Mouse (Mus musculus) bone marrow macrophage, adult 2 months (primary cell): ENCODE measurements around the gene Mnat1. TPM values are rescaled to one million over a fixed set of nuclear protein-coding genes. Genes with fewer than 3 reads are reported as not detected.

Experiments used
- H3K27ac ChIP-seq: 2 replicates; pipeline ENCODE4 v1.5.1; 2012; ENCODE audit warnings: low read depth, low read length; ENCODE audit not compliant: insufficient read depth
- H3K4me1 ChIP-seq: 2 replicates; pipeline ENCODE4 v1.6.1; 2012; ENCODE audit warnings: low read length; ENCODE audit not compliant: control insufficient read depth, insufficient read depth
- H3K4me3 ChIP-seq: 2 replicates; pipeline ENCODE4 v1.5.1; 2012; ENCODE audit warnings: mild to moderate bottlenecking, low read length, moderate library complexity; ENCODE audit not compliant: insufficient read depth
- CTCF ChIP-seq: IDR thresholded peaks from 2 replicates; pipeline ENCODE4 v1.5.1; 2012; ENCODE audit warnings: low read depth, mild to moderate bottlenecking, low read length, moderate library complexity
- POLR2A ChIP-seq: IDR thresholded peaks from 2 replicates; pipeline ENCODE4 v1.6.1; 2012; ENCODE audit warnings: mild to moderate bottlenecking, low read depth, low read length, borderline replicate concordance
- polyA plus RNA-seq: library from polyadenylated mRNA; stranded (reverse); fragments of >200 nt; gene quantifications from 2 replicates; pipeline ENCODE4 v1.2.4, GENCODE M21; 2012; ENCODE audit not compliant: missing spikeins, insufficient read depth, insufficient read length

Gene Mnat1
- polyA plus RNA-seq, 1 experiment, result 20.7 TPM

DNA sequence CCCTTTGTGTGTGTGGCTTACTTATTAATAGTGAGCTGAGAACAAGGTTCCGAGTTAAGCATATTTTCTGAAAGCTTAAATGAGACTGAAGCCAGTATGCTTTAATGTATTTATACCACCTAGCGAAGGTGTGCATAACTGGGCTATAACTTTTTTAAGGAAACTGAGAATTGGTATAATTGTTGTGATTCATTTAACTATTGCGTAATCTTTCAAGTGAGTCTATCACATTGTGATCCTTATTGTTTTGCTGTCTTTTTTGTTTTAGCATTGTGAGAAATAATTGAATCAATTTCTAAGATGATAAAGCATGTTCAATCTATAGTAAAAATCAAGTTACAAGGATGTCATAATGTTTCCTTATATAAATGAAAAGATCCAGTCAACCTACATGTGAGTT lies 104.9 kb downstream of the Mnat1 start:
- Histone ChIP-seq H3K4me1 (peaks cover 9% of the 10 kb centered on the region), H3K27ac (no peak overlapping the region), H3K4me3 (no peak overlapping the region)
- no peak for TF ChIP-seq POLR2A
- TF ChIP-seq CTCF, result no peak

DNA sequence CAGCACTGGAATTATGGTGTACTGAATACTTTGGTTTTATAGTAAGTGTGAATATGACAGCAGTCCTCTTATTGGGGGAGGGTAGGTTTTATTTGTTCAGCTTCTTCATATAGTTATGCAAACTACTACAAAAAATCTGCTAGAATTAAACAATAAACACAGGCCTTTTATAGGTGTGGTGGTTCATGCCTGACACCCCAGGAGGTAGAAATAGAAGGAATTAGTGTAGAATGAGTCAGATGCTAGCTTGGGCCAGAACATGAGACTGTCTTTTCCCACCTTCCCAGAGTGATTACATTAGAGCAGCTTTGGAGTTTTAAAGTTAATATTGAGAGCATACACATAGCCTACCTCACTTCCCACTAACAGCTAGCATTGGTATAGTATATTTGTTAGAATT lies 106.7 kb downstream of the Mnat1 start:
- Histone ChIP-seq H3K4me1 (peaks cover 9% of the 10 kb centered on the region), H3K27ac (no peak overlapping the region), H3K4me3 (no peak overlapping the region)
- no peak for TF ChIP-seq CTCF
- no peak for TF ChIP-seq POLR2A

- Histone ChIP-seq H3K4me3 (no peak overlapping the region), H3K4me1 (peaks cover 9% of the 10 kb centered on the region), H3K27ac (no peak overlapping the region)
- TF ChIP-seq POLR2A (no peak), CTCF (no peak)
These were observed 108.0 kb downstream of the Mnat1 start for GRCm38 (mm10) chr12:73231552-73231951.

GRCm38 (mm10) chr12:73232586-73232985 lies 109.1 kb downstream of the Mnat1 start:
- no peak overlapping the region for H3K27ac ChIP-seq
- TF ChIP-seq POLR2A (no peak), CTCF (no peak)
- H3K4me3 ChIP-seq, result no peak overlapping the region
- H3K4me1 ChIP-seq, result peaks cover 9% of the 10 kb centered on the region

DNA sequence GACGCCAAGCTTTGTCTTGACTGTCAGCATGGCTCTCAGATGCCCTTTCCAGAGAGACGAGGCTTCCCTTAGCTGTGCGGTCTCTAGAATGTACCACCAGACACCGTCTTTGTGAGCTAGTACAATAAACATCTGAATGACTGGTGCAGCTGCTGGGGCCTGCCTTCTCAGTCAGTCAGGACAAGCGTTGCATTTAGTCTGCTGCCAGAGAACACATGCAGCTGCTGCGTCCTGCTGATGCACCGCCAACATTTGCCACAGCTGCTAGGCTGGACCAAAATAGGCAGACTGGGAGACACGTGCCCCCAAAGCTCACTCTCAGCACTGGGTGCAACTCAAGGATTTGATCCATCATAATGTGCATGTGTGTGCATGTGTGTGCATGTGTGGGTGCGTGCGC lies 118.4 kb downstream of the Mnat1 start:
- Histone ChIP-seq H3K4me3 (no peak overlapping the region), H3K4me1 (peaks cover under 1% of the 10 kb centered on the region; the same call in 1 of the 2 replicates), H3K27ac (no peak overlapping the region)
- TF ChIP-seq CTCF (no peak), POLR2A (no peak)

GRCm38 (mm10) chr12:73245687-73246086 lies 122.2 kb downstream of the Mnat1 start:
- Histone ChIP-seq H3K27ac (no peak overlapping the region), H3K4me1 (peaks cover 4% of the 10 kb centered on the region), H3K4me3 (no peak overlapping the region)
- TF ChIP-seq POLR2A (no peak), CTCF (no peak)

- no peak overlapping the region for H3K27ac ChIP-seq
- TF ChIP-seq CTCF (no peak), POLR2A (no peak)
- no peak overlapping the region for H3K4me3 ChIP-seq
- H3K4me1 ChIP-seq, result no peaks in the 10 kb centered on the region
These were observed 131.5 kb downstream of the Mnat1 start for GRCm38 (mm10) chr12:73255006-73255405.

DNA sequence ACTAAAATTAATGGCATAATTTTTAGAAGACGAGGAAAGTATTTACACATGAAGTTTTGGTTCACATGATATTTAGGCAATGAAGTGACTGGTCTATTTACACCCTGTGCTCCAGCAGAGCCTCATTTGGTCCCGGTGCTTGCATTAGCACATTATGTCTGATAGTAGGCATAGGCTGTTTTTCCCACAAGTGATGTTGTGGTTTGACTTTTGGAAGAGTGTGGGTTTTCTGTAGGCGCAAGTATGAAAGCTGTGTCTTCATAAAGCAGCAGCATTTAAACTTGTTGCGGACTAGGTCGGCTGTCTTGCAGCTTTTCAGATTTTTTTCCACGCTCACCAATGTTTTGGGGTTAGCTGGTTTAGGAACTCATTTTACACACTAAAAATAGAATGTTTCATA lies 135.8 kb downstream of the Mnat1 start:
- H3K4me3 ChIP-seq, result no peak overlapping the region
- no peak for TF ChIP-seq CTCF
- TF ChIP-seq POLR2A, result no peak

GRCm38 (mm10) chr12:73260339-73260738 lies 136.8 kb downstream of the Mnat1 start:
- no peaks in the 10 kb centered on the region for H3K4me1 ChIP-seq
- no peak for TF ChIP-seq POLR2A
- TF ChIP-seq CTCF, result no peak
- H3K27ac ChIP-seq, result no peak overlapping the region
- no peak overlapping the region for H3K4me3 ChIP-seq

More for the DNA sequence above, 135.8 kb downstream of the Mnat1 start:
- H3K27ac ChIP-seq, result no peak overlapping the region
- no peaks in the 10 kb centered on the region for H3K4me1 ChIP-seq

DNA sequence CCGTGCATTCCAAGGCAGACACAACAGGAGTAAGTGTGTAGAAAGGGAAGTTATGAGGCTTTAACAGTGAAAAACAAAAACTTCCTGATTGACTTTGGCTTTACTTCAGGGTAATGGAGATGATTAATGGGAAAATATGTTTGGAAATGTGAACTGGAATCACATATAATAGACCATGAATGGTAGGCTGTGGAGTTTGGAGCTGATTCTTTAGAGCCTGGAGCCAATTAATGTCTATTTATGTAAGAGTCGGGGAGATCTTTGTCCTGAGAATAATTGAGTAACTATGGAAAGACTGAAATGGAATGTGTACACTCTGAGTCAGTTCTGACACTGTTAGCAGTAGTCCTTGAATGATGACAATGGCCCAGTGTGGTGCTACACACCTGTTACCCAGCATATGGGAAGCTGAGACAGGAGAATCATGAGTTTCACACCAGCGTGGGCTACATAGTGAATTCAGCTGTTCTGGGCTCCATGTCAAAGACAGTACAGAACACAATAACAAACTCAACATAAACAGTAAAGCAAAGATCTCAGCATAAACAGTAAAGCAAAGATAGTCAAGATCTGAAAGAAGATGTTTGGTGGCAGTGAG lies 142.0 kb downstream of the Mnat1 start:
- no peaks in the 10 kb centered on the region for H3K4me1 ChIP-seq
- no peak overlapping the region for H3K4me3 ChIP-seq
- TF ChIP-seq POLR2A (no peak), CTCF (no peak)
- H3K27ac ChIP-seq, result no peak overlapping the region

- TF ChIP-seq POLR2A, result no peak
- TF ChIP-seq CTCF, result no peak
- no peak overlapping the region for H3K4me3 ChIP-seq
- H3K4me1 ChIP-seq, result peaks cover 2% of the 10 kb centered on the region; the same call in 1 of the 2 replicates
- H3K27ac ChIP-seq, result no peak overlapping the region
These were observed 143.1 kb downstream of the Mnat1 start for GRCm38 (mm10) chr12:73266597-73266996.
